Mouse (Mus musculus): ENCODE measurements around the gene Stat4. TPM values are rescaled to one million over a fixed set of nuclear protein-coding genes. Genes with fewer than 3 reads are reported as not detected.
A peak's percentile ranks its signal among the peaks of the same experiment; 100 is the strongest.

Stat4 gene
- polyA plus RNA-seq, 1 experiment from 2014 or later, result 2.1 TPM

GRCm38 (mm10) chr1:52107206-52107605 is 120.3 kb downstream of the Stat4 start:
- Histone ChIP-seq H3K27ac (no peak overlapping the region), H3K36me3 (ENCODE audit: inconsistent target) (no peaks in the 10 kb centered on the region), H3K79me2 (ENCODE audit: inconsistent target) (no peaks in the 10 kb centered on the region), H3K4me3 (ENCODE audit: inconsistent target) (no peak overlapping the region)
- 96% methylated on average over 11 of the region's 11 CpGs for WGBS (ENCODE audit: missing documents)

GRCm38 (mm10) chr1:52111217-52111616 is 124.3 kb downstream of the Stat4 start:
- no peak overlapping the region for H3K27ac ChIP-seq
- H3K79me2 ChIP-seq (ENCODE audit: inconsistent target), result no peaks in the 10 kb centered on the region
- no peaks in the 10 kb centered on the region for H3K36me3 ChIP-seq (ENCODE audit: inconsistent target)
- 53% methylated on average over 3 of the region's 3 CpGs for WGBS (ENCODE audit: missing documents)
- H3K4me3 ChIP-seq (ENCODE audit: inconsistent target), result no peak overlapping the region

GRCm38 (mm10) chr1:52112301-52112700 is 125.4 kb downstream of the Stat4 start:
- 21% methylated on average over 1 of the region's 1 CpGs for WGBS (ENCODE audit: missing documents)
- H3K4me3 ChIP-seq (ENCODE audit: inconsistent target), result no peak overlapping the region
- H3K36me3 ChIP-seq (ENCODE audit: inconsistent target), result no peaks in the 10 kb centered on the region
- H3K79me2 ChIP-seq (ENCODE audit: inconsistent target), result no peaks in the 10 kb centered on the region
- H3K27ac ChIP-seq, result peak overlapping the region; percentile 25; the same call in 1 of the 2 replicates

DNA sequence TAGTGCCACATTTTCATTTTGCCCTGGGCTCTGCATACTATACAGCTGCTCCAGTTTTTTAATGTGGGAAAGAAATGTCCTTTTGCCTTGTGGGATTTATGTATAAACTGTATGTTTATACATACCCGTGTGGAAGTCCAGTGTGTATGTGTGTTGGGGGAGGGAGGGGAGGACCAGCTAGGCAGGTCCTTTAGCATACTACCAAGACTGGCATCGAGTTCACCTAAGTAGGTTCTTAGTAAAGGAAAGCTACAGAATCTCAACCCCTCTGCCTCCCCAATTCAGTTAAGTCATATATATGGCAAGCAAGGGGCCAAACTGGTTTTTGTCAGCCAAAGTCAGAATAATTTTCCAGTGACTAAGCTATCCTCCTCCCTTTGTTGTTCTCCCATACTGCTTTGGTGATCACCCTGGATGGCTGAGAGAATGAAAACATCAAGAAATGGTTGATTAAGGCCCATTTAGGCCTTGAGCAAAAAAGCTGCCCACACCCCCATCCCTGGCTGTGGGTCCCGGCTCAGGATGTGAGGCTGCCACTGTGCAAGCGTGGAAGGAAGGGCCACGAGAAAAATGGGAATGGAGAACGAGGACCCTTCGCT is 126.2 kb downstream of the Stat4 start:
- Histone ChIP-seq H3K27ac (peak overlapping the region; percentile 72), H3K4me3 (ENCODE audit: inconsistent target) (peak overlapping the region; percentile 18; the same call in 1 of the 2 replicates), H3K36me3 (ENCODE audit: inconsistent target) (no peaks in the 10 kb centered on the region), H3K79me2 (ENCODE audit: inconsistent target) (no peaks in the 10 kb centered on the region)
- 9% methylated on average over 6 of the region's 7 CpGs for WGBS (ENCODE audit: missing documents)

DNA sequence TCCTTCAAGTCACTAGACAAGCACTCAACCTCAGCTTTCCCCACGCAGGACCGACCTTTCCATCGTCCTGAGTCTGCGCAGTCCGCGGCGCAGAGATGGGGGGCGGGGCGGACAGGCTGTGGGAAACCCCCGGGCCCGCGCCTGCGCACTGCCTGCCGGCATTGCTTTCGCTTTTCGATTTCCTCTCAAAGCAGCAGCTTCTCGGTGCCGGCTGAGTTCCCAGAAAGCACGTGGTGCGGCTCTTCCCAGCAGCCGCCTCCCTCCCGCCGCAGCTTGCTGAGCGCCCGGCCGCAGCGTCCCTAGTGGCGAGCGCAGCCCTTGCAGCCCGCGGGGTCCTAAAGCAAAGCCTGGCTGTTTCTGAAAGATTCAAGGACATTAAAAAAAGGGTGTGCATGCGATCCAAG is 126.7 kb downstream of the Stat4 start:
- Histone ChIP-seq H3K27ac (peak overlapping the region; percentile 72), H3K36me3 (ENCODE audit: inconsistent target) (no peaks in the 10 kb centered on the region), H3K79me2 (ENCODE audit: inconsistent target) (no peaks in the 10 kb centered on the region), H3K4me3 (ENCODE audit: inconsistent target) (peak overlapping the region; percentile 18; the same call in 1 of the 2 replicates)
- under 1% methylated on average over 32 of the region's 32 CpGs for WGBS (ENCODE audit: missing documents)

- Histone ChIP-seq H3K27ac (no peak overlapping the region), H3K4me3 (ENCODE audit: inconsistent target) (no peak overlapping the region), H3K36me3 (ENCODE audit: inconsistent target) (peaks cover 14% of the 10 kb centered on the region; the same call in 1 of the 2 replicates), H3K79me2 (ENCODE audit: inconsistent target) (peaks cover 22% of the 10 kb centered on the region)
- 84% methylated on average over 3 of the region's 3 CpGs for WGBS (ENCODE audit: missing documents)
These were observed 129.5 kb downstream of the Stat4 start for GRCm38 (mm10) chr1:52116441-52116840.

GRCm38 (mm10) chr1:52117777-52118176 is 130.8 kb downstream of the Stat4 start:
- H3K36me3 ChIP-seq (ENCODE audit: inconsistent target), result peaks cover 27% of the 10 kb centered on the region; the same call in 1 of the 2 replicates
- peaks cover 36% of the 10 kb centered on the region for H3K79me2 ChIP-seq (ENCODE audit: inconsistent target)
- WGBS (ENCODE audit: missing documents), result 100% methylated on average over 1 of the region's 1 CpGs
- H3K27ac ChIP-seq, result no peak overlapping the region
- no peak overlapping the region for H3K4me3 ChIP-seq (ENCODE audit: inconsistent target)

DNA sequence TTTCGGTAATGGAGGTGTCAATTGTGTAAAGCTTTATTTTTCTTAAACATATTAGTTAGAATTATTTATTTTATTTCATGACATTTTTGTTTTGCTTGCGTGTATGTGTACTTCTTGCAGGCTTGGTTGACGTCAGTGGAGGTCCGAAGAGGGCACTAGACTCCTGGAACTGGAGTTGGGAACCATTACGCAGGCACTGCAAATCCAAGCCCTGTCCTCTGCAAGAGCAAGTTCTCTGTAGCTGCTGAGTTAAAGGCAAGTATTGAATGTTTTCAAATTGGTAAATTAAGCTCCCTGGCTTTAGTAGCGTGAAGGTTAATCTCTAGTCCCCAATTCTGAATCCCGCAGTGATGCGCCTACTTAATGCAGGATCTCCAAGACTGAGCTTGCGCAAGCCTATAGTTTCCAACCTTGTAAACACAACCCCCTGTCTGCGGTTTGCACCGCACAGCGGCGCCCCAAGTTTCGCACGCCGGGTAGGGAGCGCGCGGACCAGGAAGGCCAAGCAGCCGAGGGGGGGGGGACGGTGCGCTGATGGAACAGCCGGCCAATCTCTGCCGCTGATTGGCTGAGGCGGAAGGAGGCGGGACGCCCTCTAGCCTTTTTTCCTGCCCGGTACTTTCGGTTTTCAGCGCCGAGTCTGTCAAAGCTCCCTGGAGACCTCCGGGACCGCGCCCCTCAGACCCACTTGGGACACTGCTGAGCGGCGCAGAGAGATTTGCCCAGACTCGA is 132.1 kb downstream of the Stat4 start, which contains the start of gene Stat1:
Gene Stat1, plus strand, starts transcription at position 581 of the 732 bp plus-strand sequence.
- 7% methylated on average over 33 of the region's 37 CpGs for WGBS (ENCODE audit: missing documents)
- Histone ChIP-seq H3K79me2 (ENCODE audit: inconsistent target) (peaks cover 48% of the 10 kb centered on the region), H3K4me3 (ENCODE audit: inconsistent target) (peak within 1 kb of the TSS; percentile 99), H3K36me3 (ENCODE audit: inconsistent target) (peaks cover 39% of the 10 kb centered on the region), H3K27ac (peak within 1 kb of the TSS; percentile 86)

GRCm38 (mm10) chr1:52119691-52120090 is 132.7 kb downstream of the Stat4 start:
- Histone ChIP-seq H3K36me3 (ENCODE audit: inconsistent target) (peaks cover 44% of the 10 kb centered on the region), H3K79me2 (ENCODE audit: inconsistent target) (peaks cover 55% of the 10 kb centered on the region), H3K4me3 (ENCODE audit: inconsistent target) (peak overlapping the region; percentile 99), H3K27ac (peak overlapping the region; percentile 86)
- WGBS (ENCODE audit: missing documents), result under 1% methylated on average over 20 of the region's 20 CpGs

DNA sequence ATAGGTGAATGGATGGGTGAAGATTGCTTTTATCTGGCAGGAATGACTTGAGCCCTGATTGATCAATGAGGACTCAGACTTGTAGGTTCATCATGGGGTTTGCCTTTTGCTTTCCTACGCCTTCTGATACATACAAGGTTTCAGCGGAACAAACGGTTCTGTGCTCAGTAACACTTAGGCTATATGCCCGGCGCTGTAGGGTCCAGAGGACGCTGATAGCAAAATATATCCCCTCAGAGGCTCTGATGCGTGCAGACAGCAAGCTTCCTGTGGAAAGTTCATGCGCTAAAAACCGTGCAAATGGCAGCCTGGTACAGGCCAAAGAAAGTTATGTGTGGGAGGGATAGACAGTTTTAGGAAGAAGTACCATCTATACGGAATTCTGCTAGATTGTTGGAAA is 133.2 kb downstream of the Stat4 start:
- Histone ChIP-seq H3K27ac (peak overlapping the region; percentile 86), H3K79me2 (ENCODE audit: inconsistent target) (peaks cover 60% of the 10 kb centered on the region)

GRCm38 (mm10) chr1:52121052-52121451 is 134.1 kb downstream of the Stat4 start:
- WGBS (ENCODE audit: missing documents), result 94% methylated on average over 3 of the region's 3 CpGs
- Histone ChIP-seq H3K79me2 (ENCODE audit: inconsistent target) (peaks cover 68% of the 10 kb centered on the region), H3K4me3 (ENCODE audit: inconsistent target) (peak overlapping the region; percentile 99), H3K36me3 (ENCODE audit: inconsistent target) (peaks cover 58% of the 10 kb centered on the region), H3K27ac (no peak overlapping the region)

More for the DNA sequence above, 133.2 kb downstream of the Stat4 start:
- whole genome bisulfite sequencing (ENCODE audit: missing documents), result 15% methylated on average over 10 of the region's 10 CpGs
- peak overlapping the region; percentile 99 for H3K4me3 ChIP-seq (ENCODE audit: inconsistent target)
- peaks cover 49% of the 10 kb centered on the region for H3K36me3 ChIP-seq (ENCODE audit: inconsistent target)

DNA sequence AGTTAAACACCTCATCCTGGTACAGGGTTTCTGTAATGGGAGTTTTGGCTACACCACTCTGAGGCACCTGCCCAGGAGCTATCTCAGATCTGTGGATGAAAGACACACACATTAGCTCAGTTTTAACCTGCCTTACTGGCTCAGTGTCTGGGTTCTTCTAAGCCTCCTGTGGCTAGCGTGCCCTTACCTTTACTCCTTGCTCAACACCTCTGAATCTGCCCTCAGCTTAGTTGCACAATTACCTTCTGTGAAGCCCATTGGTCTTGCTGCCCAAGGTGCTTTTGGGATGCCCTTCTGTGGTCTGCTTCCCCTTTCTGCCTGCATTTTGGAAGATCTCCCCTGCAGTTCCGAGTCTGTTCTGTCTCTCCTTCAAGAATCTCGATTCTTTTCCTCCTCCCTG is 137.9 kb downstream of the Stat4 start:
- H3K36me3 ChIP-seq (ENCODE audit: inconsistent target), result peaks cover 87% of the 10 kb centered on the region
- H3K4me3 ChIP-seq (ENCODE audit: inconsistent target), result no peak overlapping the region
- no peak overlapping the region for H3K27ac ChIP-seq
- WGBS (ENCODE audit: missing documents), result 79% methylated on average over 3 of the region's 3 CpGs
- peaks cover 93% of the 10 kb centered on the region for H3K79me2 ChIP-seq (ENCODE audit: inconsistent target)

DNA sequence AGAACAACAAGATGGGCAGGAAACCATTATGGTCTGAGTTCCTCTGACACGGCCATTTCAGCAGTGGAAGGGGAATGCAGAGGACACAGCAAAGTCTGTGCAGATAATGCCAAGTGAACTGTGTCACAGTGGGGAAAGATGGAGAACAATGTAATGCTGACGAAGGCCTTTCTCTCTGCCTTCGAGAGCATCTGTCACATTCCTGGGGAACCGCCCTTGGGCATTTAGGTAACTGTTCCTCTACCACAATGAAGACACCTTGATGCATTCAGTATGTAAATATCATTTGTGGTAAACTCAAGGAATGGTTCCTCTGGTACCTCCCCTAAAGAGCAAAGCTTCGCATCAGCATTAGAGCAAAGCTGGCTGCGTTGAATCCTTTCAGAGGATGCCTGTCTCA is 140.4 kb downstream of the Stat4 start:
- Histone ChIP-seq H3K36me3 (ENCODE audit: inconsistent target) (peaks cover 89% of the 10 kb centered on the region), H3K79me2 (ENCODE audit: inconsistent target) (peaks cover 93% of the 10 kb centered on the region), H3K27ac (no peak overlapping the region), H3K4me3 (ENCODE audit: inconsistent target) (no peak overlapping the region)
- whole genome bisulfite sequencing (ENCODE audit: missing documents), result 93% methylated on average over 6 of the region's 6 CpGs

DNA sequence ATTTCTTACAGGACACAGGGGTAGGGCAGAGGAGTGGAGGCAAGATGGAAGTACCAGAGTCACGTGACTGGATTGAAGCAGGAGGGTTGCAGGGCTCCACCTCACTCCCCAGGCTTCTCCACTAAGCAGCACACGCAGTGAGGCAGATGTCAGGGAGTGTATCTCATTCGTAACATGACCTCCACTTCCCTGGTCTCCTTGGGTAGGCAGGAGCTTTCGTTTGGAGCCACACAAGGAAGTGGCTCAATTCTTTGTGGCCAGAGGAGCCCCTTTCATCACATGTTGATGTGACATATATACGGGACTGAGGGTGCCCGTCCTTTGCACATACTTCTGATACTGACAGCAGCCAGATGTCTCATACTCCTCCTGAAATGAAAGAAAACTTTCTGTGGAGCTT is 142.8 kb downstream of the Stat4 start:
- H3K79me2 ChIP-seq (ENCODE audit: inconsistent target), result peaks cover 93% of the 10 kb centered on the region
- H3K4me3 ChIP-seq (ENCODE audit: inconsistent target), result no peak overlapping the region
- no peak overlapping the region for H3K27ac ChIP-seq
- WGBS (ENCODE audit: missing documents), result 41% methylated on average over 6 of the region's 6 CpGs
- H3K36me3 ChIP-seq (ENCODE audit: inconsistent target), result peaks cover 89% of the 10 kb centered on the region

GRCm38 (mm10) chr1:52131787-52132377 is 144.9 kb downstream of the Stat4 start:
- peaks cover 89% of the 10 kb centered on the region for H3K36me3 ChIP-seq (ENCODE audit: inconsistent target)
- no peak overlapping the region for H3K27ac ChIP-seq
- H3K79me2 ChIP-seq (ENCODE audit: inconsistent target), result peaks cover 76% of the 10 kb centered on the region; the same call in 1 of the 2 replicates
- 91% methylated on average over 11 of the region's 11 CpGs for WGBS (ENCODE audit: missing documents)
- H3K4me3 ChIP-seq (ENCODE audit: inconsistent target), result no peak overlapping the region
